Mouse (Mus musculus): Measurements from ENCODE around the gene Zfyve28.

DNA sequence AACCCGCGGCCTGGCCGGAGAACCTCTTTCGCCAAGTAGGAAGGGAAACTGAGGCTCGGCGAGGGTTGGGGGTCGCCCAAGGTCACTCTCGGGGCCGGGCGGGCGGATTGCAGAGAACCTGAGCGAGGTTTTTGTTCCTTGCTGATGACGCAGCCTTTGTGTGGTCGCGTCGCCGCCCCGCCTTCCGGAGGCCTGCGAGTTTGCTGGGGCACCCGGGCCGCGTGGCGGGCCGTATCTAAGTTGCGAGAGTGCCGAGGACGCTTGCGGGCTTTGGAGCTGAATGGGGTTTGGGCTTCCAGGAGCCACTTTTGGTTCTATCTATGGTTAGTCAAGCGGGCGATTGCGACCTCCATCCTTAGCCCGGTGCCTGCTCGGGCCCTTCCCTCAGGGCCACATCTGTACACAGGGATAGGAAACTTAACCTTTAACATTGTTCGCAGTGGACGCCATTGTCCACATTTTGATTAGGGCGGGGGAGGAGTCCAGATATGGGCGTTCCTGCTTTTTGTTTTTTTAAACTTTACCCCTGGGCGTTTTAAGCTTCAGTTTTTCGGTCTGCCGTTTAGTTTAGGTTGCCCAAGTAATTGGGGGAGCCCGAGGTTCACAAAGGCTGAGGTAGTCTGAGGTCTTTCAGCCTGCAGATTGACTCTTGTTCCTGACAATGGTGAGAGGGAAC is 48.7 kb upstream of the Zfyve28 start:
- no peak for TF ChIP-seq CTCF (IDR thresholded peaks at IDR 0.05; ENCODE audit: low read depth)
- no peak for TF ChIP-seq EP300 (optimal IDR thresholded peaks at IDR 0.05)
